Mouse (Mus musculus) kidney, adult 18-20 months (tissue): ENCODE results near the gene Adgrg5.
A peak's percentile ranks its signal among the peaks of the same experiment; 100 is the strongest.

ENCODE experiments used
- DNase-seq: peaks from one replicate; pipeline ENCODE4 v3.0.0; 2021

Gene Adgrg5

DNA sequence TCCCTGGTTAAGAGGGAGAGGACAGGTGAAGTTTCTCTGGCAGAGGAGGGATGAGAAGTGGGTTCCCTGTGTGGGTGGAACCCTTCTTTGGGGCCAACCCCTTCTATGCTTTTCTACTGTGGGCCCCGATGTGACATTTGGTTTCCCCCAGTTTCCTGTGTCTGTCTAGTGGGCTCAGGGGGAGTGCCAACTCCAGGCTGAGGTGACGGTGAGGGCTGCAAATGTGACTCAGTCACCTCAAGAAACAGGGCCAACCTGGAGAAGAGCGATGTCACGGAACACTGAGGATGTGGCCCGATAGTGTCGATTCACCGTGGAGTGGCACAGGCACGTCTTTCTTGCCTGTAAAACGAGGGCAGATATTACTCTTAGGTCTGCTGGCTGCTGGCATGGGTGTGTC is 49.8 kb downstream of the Adgrg5 start:
- DNase-seq: no peak

DNA sequence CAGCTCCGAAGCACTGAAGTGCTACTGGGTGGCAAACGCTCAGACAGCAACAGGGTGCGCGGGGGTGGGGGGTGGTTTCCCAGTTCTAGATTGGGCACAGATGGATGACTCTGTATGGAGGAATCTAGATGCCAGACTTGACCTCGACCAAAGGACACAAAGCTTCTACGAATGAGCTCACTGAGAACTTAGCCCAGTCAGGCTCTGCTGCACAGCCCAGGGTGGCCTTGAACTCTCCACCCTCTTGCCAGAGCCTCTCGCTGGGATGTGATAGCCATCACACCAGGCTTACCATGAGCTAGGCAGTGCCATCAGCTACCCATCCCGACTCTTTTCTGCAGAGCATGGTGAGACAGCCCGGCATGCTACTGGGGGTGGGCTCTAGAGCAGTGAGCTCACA is 50.3 kb downstream of the Adgrg5 start:
- no peak for DNase-seq

DNA sequence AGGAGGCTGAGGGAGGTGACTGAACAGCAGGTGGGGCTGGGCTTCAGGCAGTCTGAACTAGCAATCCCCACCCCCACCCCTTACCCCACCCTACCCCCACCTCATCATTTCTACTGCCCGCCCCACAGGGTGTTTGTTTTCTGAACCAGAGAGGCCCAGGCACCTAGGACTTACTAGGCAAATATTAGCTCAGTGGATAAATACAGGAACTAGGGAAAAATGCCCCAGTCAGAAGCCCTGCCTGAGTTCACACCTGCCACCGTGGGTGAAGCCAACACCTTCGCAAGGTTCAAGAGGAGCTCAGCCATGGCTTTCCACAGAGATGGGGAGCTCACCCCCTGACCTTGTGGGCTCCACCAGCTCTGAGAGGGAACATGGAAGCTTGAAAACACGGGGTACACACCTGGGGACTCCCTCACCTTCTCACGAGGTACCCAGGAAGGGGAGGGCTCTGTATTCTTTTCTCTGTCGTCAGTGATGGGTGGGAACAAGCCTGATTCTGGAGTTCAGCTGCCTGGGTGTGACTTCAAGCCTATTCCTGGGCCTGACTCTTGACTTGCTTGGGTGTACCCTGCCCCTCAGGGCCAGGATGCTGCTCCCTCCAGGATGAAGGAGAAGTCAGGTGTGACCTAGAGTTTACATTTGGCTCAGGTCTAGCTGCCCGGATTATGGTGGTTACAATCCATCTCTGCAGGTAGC is 51.1 kb downstream of the Adgrg5 start, which contains the start of gene Adgrg1:
Gene Adgrg1 (plus strand): TSS at position 285 of the 699 bp plus-strand sequence.
- DNase-seq: peak; percentile 76

DNA sequence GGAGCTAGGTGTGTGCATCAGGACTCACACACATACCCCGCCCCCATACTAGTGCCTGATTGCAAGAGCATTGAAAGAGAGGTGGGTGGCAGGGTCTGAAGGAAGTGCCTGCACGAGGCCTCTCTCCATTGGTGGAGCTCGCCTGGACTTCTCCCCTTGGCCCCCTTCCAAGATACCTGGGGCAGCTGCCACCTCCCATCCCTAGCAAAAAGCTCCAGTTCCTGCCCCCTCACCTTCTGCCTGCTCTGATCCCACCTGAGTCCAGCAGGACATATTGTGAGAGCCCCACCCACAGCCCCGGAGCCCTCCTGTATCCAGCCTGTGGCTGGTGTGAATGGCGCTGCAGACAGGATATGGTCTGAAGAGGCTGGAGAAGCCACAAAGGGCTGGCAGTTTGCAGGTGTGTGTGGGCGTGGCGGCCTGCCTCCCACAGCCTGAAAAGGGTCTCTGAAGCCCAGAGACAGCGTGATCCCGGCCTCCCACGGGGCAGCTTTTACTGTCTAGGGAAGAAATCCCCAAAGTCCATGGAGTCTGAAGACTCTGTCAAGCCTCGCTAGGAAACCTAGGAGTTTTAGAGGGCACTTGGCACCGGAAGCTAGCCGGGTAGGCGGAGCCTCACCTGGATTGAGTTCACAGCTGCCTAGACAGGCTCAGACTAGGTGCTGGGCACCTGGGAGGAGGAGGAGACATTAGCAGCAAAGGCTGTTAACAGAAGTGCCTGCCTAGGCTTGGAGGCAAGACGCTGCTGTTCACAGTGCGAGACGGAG is 53.3 kb downstream of the Adgrg5 start:
- DNase-seq: peak; percentile 91

DNA sequence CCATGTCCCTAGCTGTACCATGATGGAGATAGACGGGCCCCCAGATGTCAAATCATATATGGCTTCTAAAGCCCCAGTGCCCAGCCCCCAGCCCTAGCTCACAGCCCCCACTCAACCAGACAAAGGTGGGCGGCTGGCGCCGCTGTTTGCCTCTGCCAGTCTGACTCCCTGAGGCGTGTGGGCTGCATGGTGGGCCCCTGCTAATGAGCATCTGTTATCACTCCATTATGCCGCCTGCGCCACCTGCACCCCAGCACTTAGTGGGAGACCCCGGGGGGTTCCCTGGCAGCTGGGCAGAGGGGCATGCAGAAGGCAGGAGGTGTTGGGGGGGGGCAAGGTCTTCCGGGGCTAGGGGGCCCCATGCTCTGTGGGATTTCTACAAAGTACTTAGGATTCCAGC is 54.6 kb downstream of the Adgrg5 start:
- DNase-seq: no peak

DNA sequence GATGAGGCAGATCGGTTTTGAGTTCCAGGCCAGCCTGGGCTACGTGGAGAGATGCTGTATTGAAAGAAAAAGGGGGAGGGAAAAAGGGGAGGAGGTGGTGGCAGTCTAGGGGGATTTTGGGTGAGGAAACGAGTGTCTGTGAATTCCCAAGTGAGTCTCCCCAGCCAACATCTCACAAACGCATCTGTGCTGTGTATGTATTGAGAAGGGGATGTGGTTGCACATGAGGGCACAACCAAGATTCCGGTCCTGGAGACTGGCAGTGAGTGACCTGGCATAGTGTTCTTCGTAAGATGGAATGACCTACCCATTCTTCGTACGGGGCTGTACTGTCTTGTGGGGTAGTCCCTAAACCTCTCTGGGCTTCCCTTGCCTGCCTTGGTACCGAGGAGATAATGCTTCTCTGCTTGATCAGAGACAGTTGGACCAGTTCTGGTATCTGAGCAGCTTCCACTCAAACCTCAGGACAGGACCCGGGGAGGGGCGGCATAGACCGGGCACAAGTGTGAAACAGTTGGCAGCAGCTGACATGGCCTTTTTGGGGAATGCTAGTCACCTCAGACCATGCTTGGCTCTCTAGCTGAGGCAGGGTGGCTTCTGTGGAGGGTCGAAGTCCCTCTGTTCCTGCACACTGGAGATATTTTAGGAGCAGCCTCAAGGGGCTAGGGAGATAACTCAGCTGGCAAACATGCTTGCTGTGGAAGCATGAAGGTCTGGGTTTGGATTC is 55.3 kb downstream of the Adgrg5 start:
- no peak for DNase-seq

DNA sequence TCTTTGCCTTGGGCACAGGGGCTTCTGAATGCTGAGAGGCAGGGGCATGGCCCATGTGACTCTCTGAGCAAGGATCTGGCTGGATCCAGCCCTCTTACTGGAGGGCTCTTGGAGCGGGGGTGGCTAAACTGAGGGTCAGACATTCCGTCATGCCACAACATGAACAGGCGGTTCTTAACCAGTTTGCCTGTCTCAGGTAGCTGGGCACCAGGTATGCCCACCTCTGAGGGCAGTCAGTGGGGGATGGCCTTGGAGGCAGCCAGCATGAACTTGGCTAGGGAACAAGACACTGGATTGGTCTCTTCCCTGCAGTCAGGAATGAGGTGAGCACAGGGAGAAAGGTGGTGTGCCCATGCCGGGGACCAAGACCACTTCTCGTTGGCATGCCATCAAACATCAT is 56.7 kb downstream of the Adgrg5 start:
- peak; percentile 70 for DNase-seq

DNA sequence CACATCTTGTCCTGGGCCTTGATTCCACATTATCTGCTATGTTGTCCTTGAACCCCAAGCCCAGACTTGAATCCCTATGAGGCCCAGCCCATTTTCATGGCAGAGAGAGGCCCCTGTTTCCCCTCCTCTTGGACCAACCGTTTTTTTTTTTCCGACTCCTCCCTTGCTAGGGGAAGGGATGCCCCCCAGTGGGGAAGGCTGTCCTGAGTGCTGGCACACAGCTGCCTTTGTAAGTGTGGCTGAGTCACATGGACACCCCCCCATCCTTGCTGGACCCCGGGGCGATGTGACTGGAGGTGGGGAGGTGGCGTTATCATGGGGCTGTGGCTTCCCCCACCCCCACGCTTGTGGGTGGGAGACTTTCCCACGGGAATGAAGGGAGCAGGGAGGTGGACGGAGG is 57.5 kb downstream of the Adgrg5 start:
- peak; percentile 43 for DNase-seq

DNA sequence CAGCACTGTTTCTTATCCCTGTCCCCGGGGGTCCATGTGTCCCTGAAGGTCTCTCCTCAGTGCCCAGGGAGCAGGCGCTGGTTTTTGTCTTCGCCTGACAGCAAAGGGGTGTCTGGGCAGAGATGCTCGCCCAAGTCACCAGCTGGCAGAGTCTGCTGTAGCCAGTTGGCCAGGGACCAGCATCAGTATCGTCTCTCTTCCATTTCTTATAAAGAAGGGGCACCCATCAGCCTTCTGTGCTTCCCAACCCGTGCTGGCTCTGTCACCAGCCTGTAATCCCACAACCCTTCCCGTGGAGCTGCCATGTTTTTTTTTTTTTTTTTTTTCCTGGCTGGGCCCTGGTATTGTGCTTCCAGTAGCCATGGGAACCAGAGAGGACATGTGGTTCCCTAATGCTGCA is 58.4 kb downstream of the Adgrg5 start:
- peak; percentile 29 for DNase-seq

DNA sequence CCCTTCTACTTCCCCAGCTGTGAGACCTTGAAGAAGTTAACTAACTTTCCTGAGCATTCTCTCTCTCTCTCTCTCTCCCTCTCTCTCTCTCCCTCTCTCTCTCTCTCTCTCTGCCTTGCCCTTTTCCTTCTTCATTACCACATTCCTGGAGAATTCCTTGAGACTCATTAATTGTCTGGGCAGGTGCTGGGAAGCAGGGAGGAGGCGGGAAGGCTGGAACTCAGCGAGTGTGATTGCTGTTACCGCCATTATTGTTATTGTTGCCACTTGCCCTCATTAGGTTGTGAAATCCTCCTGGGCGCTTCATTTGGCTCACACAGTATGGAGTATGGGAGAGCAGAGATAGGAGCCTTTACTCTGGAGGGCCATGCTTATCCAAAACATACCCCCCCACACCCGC is 59.7 kb downstream of the Adgrg5 start:
- DNase-seq: peak; percentile 35

DNA sequence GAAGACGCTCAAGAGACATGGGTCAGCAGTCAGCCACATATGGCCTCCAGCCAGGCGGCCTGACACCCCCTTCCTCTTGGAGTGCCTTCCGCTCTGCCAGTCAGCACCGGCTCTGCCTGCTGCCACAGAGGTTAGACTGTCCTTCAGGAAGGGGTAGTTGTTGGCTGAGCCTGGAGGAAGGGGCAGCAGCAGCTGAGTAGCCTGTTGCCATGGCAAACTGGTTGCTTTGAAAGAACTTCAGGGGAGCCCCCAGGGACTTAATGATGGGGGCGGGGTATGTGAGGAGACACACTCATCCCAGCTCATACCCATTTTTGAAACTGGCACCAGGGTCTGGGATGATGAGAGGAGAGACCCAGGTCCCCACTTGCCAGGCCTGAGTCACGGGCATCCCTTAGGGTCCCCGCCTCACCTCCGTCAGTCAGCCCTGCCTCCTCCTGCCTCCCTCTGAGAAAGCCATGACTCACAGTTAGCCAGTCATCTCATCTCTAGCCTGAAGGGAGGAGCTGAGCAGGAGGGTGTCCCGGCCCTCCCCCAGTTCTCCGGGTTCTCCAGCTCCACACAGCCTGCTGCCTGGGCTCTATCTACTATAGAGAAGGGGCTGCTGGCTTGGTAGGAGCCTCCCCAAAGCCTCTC is 60.5 kb downstream of the Adgrg5 start:
- DNase-seq: peak; percentile 88

DNA sequence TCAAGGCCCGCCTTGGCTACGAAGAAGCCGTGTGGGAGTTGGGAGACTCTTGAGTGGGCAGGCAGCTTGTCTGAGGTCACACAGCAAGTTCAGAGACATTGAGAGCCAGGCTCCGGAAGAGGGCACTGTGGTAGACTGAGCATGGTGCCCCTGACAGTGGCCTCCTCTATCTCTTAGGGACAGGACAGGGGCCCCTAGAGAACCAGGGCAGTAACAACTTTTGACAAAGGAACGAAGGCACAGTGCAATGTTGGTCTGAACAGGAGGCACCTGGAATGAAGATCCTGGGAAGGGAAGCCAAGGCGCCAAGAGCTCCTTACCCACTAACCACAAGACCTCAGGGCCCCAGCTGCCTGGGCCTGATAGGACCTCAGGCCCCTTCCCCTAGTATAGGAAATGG is 61.5 kb downstream of the Adgrg5 start:
- peak; percentile 55 for DNase-seq

DNA sequence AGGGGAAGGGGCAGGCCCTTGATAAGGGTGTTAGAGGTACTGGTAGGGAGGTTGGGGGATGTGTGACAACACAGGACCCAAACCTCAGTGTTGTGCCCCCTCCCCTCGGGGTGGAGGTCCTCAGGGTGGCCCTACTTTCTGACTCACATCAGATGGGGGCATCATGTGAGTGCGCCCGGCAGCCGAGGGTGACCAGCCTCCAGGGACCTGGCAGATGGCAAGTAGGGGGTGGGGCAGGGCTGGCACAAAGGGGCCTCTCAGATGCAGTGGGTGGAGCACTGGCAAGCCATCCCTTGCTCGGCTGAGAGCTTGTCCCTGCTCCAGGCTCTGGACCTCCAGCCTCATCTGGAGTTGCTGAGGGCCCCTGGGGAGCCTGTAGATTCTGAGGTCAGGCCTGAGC is 63.2 kb downstream of the Adgrg5 start:
- DNase-seq: peak; percentile 61

DNA sequence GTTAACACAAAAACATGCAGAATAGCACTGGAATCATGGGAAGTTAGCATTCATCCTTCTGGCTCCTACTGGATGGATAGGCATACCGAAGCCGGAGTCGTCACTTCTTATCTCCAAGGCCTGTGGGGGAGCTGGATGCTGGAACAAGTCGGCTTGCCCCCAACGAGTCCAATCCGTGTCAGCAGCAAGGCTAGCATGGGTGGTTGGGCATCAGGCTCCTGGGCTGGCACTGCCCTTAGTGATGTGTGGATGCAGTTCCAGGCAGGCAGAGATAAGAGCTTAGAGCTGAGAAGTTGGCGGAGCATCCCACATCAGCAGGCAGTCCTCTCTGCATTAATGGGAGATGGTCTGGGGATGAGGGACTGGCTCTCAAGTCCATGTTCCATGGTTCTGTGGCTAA is 64.1 kb downstream of the Adgrg5 start:
- DNase-seq: no peak

DNA sequence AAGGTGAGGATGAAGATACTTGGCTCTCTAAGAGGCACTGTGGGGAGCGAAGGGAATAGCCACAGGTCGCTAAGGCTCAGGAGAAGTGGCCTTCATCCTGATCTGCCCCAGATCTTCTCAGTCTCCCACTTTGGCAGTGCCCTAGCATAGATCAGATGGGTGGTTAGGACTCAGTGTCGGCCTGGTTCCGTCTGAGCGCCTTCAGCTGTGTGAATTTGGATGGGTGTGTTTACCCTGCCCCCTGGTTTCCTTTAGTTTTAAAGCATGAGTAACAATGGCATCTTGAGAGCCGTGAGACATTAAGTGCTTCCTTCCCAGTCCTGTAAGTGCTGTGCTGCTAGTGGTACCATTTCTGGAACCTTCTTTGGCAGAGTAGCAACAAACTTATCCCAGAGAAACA is 65.1 kb downstream of the Adgrg5 start:
- peak; percentile 38 for DNase-seq

DNA sequence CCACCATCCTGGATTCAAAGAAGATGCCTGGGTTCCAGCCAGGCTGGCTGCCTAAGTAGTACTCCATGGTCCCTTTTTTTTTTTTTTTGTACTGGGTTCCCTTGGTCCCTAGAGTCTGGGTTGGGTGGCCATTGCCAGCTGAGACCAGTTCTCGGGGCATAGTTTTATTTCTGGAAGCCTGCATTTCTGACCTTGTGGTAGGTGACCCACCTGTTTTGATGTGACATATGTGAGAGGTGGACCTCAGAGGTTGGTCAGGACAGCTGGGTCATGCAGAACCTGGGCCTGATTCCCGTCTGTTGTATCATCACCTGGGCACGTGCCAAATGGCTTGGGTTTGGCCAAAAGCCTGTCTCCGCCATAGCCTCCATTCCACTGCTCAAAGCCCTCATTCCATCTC is 66.2 kb downstream of the Adgrg5 start:
- DNase-seq: peak; percentile 59

DNA sequence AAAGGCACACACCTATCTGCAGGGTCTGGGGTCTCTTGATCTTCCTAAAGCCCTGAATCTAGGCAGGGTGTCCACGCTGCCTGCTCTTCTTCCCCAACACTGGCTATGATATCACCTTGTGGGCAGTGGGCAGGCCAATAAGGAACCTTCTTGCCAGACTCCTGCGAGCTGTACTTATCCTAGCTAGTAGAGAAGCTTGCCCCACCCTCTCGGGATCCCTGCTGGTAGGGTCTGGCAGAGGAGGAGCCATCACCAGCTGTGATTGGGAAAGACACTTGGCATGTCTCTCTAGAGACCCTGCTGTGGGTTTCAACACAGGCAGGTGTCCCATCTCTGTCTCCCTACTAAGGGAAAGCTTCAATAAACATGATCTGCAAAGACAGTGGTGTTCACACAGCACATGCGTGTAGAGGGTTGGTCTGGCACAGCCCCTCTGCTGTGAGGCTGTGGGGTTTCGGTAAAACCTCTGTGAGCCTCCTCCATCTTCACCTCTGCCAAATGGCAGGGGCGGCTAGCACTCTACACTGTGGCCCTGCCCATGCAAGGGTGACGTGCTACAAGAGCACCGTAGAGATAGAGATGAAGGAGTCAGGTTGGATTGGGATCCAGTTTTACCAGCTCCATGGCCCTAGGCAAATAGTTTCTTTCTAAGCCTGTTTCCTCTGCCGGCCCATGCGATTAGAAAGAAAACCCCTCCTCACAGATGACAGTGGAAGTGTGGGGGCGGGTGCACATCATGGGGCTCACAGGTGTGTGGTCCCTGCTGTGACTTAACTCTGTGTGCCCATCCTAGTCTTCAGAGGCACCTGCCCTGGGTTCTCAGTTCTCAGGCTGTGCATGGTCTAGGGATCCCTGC is 67.3 kb downstream of the Adgrg5 start:
- DNase-seq: peak; percentile 21

DNA sequence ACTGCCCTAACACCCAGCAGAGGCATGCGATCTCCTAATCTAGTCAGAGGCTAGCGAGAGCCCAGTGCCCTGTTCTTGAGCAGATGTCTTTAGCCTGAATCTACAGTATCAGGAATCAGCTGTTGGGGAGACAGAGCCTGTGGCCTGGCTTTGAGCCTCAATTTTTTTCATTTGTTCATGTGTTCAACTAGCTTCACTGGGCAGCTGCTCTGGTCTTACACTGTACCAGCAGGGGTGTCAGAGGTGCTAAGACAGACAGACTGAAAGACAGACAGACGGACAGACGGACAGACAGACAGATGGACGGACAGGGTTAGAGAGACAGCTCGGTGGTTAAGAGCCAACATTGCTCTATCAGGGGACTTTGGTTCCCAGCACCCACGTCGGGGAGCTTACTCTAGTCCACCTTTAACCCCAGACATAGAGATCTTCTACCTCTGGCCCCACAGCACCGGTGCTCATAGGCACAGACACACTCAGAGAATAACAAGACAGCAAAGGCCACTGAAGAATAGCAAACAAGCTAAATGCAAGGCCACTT is 68.0 kb downstream of the Adgrg5 start:
- peak; percentile 29 for DNase-seq

DNA sequence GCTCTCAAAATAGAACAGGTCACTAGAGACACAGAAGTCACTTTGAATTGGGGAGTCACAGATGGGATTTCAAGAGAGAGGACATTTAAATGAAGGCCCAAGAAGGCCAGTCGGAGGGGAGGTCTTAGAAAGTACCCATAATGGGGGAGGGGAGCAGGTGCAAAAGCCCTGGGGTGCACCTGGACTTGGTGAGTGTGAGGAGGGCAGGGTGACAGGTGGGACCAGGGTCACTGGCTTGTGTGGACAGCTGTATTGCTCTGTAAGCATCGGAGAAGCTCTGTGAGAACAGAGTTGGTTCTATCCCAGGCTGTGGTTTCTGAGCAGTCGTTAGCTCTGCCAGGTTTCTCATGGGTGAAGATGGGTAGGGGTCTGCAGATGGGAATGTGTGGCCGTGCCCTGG is 68.5 kb downstream of the Adgrg5 start:
- no peak for DNase-seq

DNA sequence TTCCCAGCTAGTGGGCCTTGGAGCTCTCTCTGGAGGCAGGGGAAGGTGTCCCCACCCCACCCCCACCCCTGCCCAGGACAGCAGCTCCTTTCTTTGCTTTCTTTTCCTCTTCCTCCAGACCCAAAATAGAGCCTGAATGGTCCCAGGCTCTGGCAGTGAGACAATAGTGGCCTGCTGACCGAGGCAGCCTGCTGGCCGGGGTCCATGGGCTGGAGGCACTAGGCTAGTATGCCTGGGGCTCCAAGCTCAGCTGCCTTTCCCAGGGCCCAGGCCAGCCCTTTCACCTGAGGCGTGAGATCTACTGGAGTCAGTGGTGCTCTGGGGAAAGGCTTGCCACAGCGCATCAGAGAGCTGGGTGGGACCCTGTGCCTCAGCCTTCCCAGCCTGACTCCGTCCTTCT is 69.0 kb downstream of the Adgrg5 start:
- DNase-seq: peak; percentile 74
